Mouse (Mus musculus): ENCODE data around the gene Elmo1.

Gene Elmo1

DNA sequence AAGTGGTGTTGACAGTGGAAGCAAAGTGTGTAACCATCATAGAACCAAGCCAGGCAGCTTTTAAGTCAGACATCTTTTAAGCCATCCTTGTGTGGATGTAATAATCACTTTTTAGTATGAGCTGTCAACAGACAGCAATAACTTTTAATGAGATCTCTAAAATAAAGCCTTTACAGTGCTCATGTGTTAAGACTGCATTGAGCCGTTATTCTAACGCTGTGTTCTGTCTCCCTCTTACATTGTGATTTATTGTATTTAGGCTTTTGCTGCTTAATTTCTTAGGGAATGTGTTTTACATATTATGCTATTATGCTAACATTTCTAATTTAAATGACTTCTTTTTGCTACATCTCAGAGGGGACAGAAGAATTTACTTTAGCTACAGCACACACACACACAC lies 189.5 kb downstream of the Elmo1 start:
- DNase-seq: no peak

DNA sequence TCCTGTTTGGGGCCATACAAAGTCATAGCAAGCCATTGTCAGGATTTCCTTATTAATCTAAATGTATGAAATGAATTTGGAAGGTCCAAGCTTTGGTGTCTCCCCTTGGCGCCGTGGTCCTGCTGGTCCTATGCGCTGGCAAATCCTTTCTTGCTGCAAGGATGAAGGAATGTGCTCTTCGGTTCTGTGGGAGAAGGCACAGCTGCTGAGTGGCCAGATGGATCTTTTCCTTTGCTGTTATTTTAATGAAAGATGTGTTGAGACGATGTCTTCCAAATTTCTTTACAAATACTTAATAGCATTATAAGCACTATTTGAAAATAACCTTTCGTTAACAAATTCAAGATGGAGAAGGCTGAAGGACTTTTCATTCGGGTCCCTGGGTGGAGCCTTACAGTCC lies 193.5 kb downstream of the Elmo1 start:
- DNase-seq: no peak

DNA sequence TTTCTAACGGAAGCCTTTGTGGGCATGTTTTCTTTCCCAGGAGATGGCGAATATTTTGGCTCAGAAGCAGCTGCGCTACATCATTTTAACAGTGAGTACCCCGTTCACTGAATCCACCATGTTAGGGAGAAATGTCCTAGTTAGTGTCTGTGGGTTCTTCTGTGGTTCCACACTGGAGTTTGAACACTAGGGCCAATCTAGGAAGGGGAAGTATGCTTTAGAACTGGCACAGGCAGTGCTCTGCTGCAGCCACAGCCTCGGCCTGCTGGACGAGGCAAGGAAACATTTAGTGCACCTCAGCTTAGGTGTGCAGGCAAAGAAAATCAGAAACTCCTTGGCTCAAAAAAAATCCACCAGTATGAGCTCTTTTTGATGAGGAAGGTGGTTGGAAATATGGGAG lies 196.3 kb downstream of the Elmo1 start:
- no peak for DNase-seq

DNA sequence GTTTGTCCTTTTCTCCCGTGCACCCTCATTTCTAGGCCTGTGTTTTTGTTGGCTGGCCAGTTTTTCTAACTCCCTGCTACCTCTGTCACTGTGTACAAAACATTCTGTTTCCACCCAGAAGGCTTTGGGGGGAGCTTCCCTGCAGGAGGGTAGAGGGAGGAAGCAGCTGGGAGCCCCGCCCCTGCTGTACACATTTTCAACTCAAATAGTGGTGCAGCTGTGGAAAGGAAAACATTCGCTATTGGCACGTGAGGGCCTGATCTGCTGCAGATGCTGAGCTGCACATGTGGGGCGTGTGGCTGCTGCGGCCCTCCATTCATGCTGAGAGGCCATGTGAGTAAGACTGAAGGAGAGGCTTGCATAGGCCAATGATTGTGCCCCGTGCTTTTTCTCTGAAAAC lies 198.0 kb downstream of the Elmo1 start:
- no peak for DNase-seq

DNA sequence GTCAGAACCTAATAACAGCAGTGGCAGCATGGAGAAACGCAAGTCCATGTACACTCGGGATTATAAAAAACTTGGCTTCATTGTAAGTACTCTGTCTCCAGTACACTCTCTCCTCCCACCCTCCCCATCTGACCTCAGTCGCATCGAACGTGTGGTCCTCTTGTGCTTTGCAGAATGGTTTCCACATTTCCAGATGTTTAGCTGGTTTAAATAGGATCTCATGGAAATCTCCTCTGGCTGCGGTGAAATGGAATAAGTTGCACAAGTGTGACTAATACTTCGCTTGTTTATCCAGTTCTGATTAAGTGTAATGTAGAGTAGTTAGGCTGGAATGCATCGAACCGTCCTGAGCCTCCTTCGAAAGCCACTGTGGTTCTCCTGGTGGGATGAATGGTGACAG lies 200.0 kb downstream of the Elmo1 start:
- no peak for DNase-seq

DNA sequence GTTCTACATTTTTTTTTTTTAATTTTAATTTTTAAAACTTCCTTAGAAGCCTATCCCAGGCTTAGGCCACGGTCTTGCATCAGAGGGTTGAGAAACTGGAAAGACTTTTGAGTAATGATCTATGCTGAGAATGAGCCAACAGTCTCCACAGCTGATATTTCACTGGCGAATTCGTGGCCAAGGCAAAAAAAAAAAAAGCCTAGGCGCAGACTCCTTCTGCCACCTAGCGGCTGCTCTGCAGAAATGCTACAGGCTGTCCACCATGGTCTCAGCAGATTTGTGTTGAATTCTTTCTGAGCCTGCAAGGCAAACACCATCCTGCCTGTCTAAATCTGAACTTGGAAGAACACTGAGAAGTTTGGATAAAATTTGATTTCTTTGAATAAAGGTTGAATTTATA lies 202.0 kb downstream of the Elmo1 start:
- peak; percentile 45 to 52 for DNase-seq

DNA sequence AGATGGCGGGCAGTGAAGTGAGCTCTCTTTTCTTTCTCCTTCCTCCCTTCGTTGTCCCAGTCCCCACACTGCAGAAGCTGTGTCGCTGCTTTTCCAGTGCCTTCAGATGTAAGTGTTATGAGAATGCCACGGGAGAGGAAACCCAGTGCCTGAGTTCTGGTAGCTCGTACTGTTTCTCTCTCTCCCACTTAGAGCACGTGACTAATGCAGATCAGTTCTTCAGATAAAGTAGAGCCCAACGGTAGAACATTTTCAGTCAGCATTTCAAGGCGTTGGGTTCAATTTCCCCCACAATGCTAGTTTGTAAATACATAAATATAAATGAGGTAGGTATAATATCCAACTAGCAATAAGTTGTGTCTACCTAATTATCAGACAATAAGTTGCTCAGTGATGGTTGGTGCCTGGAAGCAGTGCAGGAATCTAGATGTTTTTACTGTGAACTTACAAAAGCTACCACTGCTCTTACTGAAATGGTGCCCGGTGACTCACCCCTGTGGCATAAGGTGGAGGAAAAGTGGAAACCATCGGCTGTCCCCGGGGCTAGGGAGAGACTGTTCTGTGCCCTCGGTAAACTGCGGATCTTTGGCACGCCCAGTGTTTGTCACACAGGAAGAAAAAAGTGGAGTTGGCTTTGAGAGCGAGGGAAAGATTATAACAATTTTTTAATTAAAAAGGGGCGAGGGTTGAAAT lies 205.0 kb downstream of the Elmo1 start:
- DNase-seq: no peak

DNA sequence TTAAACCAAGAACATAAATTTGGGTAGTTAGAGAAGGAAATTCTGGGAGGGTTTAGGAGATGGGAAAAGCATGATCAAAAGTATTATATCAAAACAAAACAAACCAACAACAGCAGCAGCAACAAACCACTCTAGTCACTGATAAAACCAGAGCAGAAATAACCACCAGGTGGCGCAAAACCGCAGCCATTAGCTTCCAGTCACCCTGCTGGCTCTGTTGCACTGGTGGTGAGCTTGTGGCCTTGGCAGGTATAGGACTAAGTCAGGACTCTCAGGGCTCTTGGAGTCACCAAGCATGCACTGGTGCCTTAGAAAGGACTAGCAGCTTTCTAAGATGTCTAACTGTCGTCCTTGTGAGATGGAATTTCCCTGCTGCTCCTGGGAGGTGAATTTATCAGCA lies 207.4 kb downstream of the Elmo1 start:
- DNase-seq: peak; percentile 58 to 59

DNA sequence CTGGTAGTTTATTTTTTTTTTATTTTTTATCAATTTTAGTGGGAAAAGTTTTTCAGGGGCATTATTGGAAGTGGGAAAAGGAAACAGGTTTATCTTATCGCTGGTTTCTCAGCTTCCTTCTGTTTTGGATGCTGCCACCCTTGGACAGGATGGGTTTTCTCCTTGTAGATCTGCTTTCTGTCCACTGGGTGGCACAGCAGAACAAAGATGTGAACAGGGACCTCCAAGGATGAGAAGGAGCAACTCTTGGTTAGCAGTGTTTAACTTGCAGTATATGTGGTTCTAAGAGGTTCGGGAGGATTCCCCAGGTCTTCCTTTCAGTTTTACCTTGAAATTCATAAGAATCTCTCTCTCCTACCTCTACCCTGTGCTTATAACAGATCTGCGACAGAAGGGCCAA lies 209.0 kb downstream of the Elmo1 start:
- DNase-seq: peak; percentile 14 to 19

DNA sequence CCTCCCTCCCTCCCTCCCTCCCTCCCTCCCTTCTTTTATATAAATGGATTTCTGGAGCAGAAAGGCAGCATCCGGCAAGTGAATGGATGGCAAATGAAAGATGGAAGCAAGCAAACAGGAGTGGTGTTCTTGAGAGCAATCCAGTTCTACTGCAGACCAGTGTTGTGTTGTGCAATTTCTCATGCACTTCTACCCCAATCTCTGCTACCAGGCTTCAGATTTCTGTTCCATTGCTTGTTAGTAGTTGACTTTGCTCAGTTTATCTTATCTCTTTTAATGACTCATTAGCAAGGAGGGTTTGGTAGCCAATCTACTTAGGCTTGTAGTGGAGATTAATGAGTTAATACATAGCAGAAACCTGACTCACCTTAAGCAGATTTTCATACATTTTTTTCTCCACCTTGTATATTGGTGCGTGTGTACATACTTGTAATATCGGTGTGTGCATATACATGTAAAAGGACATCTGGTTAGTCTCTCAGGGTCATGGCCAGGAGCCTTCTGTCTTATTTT lies 209.7 kb downstream of the Elmo1 start:
- no peak for DNase-seq

DNA sequence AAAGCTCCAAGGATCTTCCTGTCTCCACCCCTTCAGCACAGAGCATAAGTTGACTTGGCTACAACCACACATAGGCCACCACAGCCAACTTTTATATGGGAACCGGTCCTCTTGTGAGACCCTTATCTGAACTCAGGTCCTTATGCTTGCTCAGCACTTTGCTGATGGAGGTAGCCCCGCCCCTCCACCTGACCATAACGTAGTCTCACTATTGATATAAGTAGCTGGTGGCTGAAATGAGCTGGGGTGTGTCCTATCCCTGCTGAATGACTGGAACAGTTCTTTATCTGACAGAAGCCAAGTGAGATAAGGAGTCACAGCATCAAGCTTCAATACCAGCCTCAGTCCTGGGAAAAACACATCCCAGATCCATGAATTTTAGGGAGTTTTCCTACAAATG lies 210.2 kb downstream of the Elmo1 start:
- DNase-seq: no peak

DNA sequence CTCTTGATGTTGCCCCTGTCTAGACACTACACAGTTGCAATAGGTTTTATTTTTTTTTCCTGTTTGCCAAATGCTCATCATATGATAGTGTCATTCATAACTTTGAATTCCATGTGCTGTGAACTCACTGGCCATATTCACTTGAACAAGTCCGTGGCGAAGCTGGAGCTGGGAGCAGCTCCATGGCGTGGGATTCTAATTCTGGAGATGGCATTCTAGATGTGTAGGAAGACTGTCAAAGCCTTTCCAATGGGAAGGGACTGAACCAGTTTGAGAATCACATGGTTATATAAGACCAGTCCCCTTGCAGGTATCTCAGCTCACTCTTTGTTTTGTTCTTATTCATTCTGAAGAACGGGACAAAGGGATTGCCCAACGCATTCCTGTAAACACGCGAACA lies 211.4 kb downstream of the Elmo1 start:
- DNase-seq: no peak

DNA sequence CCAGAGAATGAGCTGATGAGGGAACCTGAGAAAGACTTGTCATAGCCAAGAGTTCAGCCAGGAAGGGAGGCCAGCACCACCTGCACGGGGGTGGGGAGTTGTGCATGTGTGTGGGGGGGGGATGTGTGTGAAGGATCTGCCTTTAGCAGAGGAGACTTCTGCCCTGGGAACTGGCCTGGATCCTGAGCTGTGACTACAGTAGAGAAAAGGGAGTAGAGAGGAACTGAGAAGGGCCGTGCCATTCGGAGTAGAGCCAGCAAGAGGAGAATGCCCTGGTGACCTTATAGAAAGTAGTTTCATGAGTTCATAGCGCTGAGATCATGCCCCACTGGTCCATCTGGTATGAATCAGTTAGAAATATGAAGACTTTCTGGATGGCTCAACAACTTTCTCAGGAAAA lies 215.2 kb downstream of the Elmo1 start:
- no peak for DNase-seq

DNA sequence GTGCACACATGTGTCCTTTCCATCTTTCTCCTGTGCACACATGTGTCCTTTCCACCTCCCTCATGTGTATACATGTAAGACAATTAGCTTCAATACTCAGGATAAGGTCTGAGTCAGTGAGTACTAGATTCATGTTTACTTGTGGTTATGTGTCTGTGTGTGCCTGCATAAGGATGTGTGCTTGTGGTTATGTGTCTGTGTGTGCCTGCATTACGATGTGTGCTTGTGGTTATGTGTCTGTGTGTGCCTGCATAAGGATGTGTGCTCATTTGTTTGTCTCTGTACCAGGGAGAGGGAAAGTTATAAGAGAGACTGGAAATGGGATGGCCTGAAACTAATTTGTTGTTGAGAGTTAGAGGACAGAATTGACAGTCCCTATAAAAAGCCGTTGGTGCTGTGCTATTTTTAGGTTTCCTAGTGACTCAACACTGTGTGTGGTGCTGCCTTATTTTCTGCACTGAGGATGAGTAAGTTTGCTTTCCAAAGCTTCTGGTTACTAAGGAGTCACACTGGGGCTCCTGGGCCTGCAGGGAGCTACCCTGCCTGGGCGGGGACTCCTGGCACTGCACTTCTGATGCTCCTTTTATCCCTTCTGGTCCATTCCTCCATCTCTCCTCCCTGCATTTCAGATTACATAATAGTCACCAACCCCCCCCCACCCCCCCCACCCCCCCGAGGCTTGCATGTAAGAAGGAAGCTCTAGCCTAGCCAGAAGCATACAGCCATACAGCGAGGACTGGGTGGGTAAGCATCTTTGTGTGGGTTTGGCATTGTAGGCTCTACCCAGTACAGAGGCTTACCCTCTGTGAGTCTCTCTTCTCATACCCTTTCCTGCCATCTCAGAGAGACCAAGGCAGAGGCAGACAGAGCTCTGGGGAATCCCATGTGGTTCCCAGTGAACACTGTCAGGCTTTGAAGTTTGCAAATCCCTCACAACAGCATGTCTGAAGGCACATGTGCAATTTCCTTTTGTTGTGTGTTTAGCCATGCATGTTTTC lies 216.1 kb downstream of the Elmo1 start:
- DNase-seq: no peak

DNA sequence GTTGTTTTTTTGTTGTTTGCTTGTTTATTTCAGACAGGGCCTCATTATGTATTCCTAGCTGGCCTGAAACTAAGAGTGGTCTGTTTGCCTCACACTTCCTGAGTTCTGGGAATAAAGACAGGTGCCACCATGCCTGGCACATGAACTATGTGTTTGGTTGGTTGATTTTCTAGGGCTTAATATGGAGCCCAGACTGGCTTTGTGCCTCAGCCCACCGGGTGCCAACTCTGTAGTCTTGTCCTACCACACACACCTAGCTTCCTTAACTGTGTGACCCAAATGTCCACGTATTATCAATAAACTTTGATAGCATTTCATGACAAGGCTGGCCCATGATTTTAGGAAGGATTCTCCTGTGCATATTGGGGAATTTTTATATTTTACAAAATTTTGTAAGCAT lies 217.0 kb downstream of the Elmo1 start:
- no peak for DNase-seq

DNA sequence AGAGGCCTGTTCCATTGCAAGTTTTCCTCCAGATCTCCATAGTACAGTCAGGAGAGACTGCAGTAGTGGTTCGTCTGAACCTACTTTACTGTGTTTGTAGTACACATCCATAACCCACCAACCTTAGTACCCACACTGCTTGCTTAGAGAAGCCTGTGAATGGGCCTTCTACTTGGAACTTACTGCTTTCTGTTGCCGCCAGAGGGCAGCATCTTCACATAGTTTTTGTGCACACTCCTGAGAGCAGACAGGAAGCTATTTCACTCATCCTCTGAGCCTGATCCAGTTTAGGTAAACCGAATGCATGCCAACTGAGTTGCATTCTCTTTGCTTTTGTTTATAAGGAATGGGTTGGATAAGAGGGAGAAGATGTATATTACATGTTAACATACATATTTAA lies 221.2 kb downstream of the Elmo1 start:
- DNase-seq: peak; percentile 78

DNA sequence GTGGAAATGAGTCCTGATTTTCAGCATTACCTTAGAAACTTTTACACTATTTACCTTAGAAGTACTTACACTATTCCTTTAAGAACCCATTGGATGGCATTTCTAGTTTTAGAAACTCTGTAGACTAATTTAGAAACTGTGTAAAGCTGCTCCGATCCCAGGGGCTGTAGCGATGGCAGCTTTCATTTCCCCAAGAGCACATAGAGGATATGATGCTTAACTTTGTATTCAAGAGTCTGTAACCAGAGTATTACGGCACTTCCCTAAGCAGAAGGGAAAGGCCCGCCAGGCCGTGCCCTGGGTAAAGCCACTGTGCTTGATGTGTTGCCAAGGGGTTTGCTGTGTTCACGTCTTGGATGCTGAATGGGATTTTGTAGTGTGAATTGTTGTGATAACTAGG lies 222.9 kb downstream of the Elmo1 start:
- no peak for DNase-seq

DNA sequence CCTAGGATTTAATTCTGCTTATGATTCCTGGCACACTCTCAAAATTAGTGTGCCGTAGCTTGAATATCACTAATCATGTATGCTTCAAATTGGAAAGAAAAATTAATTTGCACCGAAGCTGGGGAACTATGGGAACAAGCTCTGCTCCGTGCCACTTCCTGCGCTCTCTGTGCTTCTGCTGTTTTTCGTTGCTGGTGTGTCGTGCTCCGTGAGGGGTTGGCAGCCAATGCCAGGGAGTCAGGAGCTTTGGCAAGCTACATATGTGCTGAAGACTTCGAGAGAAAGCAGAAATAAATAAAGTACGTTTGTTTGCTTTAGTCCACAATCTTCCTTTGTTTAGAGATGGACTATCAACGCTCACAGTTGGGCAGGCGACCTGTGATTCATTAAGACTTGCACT lies 225.7 kb downstream of the Elmo1 start:
- DNase-seq: no peak

DNA sequence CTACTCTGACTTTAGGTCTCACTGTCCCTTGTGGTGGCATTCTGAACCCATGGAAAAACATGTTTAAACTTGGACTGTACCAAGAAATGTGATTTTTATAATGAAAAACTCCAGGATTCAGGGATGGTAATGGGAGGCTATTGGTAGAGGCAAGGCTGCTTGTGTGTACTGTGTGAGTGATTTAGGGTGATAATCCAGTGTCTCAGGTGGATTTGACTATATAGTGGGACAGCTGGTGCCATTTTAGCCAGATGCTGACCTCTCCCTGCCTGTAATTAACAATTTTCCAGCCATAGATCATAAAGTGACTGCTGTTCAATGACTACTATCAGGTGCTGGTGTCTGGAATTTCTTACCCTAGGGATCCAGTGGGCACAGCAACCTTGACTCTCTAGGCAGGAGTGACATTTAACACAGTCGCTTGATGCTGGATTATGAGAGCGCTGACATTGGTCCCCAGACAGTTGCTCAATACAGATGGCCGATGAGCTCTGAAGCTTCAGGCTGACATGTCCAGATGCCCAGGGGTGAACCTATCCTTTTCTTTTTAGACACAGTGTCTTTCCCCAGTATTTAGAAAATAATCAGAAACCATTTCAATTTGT lies 228.3 kb downstream of the Elmo1 start:
- DNase-seq: no peak

DNA sequence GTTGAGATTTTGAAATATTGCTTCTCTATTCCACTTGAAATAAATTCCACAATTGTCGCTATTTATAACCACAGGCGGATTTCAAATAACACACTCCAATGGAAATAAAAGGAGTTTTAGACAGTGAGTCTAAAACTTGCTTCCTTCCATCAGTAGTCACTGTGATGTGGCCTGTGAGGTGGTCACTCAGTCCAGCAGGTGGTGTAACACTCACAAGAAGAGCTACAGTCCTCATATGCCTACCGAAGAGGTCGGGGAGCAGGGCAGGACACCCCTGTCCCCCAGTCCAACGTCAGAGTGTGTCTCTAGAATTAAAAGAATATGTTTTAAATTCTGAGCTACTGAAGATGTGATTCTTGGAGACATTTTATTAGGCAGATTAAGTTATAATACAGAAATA lies 229.8 kb downstream of the Elmo1 start:
- no peak for DNase-seq

DNA sequence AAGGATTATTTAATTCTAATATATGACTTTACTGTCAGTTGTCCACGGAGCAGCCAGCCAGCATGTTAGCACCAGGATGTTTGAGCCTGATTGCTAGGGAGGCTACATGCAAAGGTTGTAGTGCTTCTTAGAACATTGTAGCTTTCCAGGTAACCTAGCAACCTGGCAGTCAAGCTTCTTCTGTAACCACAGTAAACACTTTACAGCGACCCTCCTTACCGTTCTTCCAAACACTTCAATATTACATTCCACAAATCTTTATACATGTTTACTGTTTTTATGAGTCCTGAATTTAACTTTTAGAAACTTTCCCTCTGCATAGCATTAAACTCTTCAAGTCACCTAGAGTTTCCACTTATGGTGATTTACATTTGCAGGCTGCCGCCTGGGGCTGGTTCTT lies 233.1 kb downstream of the Elmo1 start:
- DNase-seq: no peak

DNA sequence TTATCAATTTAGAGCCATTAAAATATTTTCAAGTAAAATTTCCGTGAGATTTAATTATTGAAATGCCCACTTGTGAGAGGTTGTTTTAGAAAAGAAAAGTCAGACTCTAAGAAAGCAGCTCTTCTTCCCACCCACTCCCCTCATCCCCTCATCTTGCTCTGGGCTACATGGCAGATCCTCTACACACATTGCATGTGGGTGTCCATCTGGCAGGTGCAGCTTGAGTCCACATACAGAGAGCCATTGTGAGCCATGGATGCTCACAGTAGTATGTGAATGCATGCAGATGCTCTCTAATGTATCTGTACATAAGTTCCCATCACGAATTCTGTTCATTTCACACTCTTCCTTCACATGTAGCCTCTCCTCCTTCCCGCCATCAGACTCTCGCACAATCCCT lies 236.7 kb downstream of the Elmo1 start:
- no peak for DNase-seq

DNA sequence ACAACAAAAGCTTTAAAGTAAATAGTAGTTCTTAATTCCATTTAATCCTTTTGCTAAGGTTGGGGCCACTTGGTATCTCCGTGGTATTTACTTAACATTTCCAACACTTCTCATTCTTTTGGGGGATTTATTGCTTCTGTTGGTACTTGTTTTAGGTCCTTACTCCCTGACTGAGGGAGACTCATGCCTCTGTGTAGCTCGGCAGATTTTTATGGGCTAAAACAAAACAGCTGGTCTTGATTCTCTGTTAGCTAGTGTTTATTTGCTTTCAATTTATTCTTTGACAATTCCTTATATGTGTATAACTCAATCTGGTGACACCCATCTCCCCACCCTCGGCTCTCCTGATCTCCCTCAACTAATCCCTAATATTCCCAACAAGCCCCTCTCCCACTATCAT lies 237.6 kb downstream of the Elmo1 start:
- DNase-seq: no peak

DNA sequence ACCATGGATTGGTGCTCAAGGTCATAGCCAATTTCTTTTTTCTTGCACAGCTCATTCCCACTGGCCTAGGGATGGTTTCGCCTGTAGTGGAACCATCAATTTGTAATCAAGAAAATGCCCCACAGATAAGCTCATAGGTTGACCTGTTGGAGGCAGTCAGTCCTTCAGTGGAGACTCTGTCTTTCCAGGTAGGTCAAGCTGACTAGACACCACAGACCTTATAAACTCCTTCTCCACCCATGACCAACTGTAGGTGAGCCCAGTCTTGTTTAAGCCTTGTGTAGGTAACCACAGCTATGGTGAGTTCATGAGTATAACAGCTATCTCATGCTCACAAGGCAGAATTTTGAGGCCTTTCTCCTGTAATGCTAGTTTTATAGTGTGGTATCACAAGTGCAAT lies 238.3 kb downstream of the Elmo1 start:
- DNase-seq: no peak

Data from B cell, adult 2 months (primary cell).